Mouse (Mus musculus) neural tube, embryonic 12.5 days (tissue): ENCODE results near the gene Atxn7l3. TPM values are rescaled to one million over a fixed set of nuclear protein-coding genes. Genes with fewer than 3 reads are reported as not detected.

Source experiments
- ATAC-seq: fragments of 200-750 bp; cut with Nextera tagmentation; 2 replicates; pipeline ENCODE4 v1.8.0; 2017; ENCODE audit warnings: low read depth, mild to moderate bottlenecking, moderate TSS enrichment, moderate library complexity; ENCODE audit not compliant: low FRiP score
- H3K27ac ChIP-seq: fragments of 300-500 bp; sonication (generic); 2 replicates; pipeline ENCODE4 v1.5.1; 2016
- H3K27me3 ChIP-seq: fragments of 300-500 bp; sonication (generic); replicated peaks from 2 replicates; pipeline ENCODE4 v1.6.1; 2016; ENCODE audit warnings: mild to moderate bottlenecking
- H3K36me3 ChIP-seq: fragments of 300-500 bp; sonication (generic); 2 replicates; pipeline ENCODE4 v1.6.1; 2016; ENCODE audit warnings: mild to moderate bottlenecking
- H3K4me1 ChIP-seq: fragments of 300-500 bp; sonication (generic); 2 replicates; pipeline ENCODE4 v1.6.1; 2016
- H3K4me2 ChIP-seq: fragments of 300-500 bp; sonication (generic); replicated peaks from 2 replicates; pipeline ENCODE4 v1.6.1; 2016; ENCODE audit warnings: mild to moderate bottlenecking
- H3K4me3 ChIP-seq: fragments of 300-500 bp; sonication (generic); 2 replicates; pipeline ENCODE4 v1.5.1; 2016
- H3K9ac ChIP-seq: fragments of 300-500 bp; sonication (generic); 2 replicates; pipeline ENCODE4 v1.6.1; 2016; ENCODE audit warnings: mild to moderate bottlenecking
- H3K9me3 ChIP-seq: fragments of 300-500 bp; sonication (generic); 2 replicates; pipeline ENCODE4 v1.6.1; 2016; ENCODE audit warnings: mild to moderate bottlenecking
- WGBS: fragments of 180-500 bp; shearing (Covaris S2); methylation state at CpG from one replicate; pipeline ENCODE4 v1.1.7; 2016; 5-methylcytosine and 5-hydroxymethylcytosine counted together
- polyA plus RNA-seq: library from polyadenylated mRNA; unstranded; fragments of >200 nt; fragmentation: Nextera tagmentation; extraction: Ambion mirVana; gene quantifications from 2 replicates; pipeline ENCODE4 v1.2.1, GENCODE M21; 2016

Atxn7l3 gene
- polyA plus RNA-seq, 1 experiment from 2014 or later, result 27.6 TPM

GRCm38 (mm10) chr11:102317298-102317900 lies 21.0 kb upstream of the Atxn7l3 start:
- WGBS, result 1% methylated on average over 75 of the region's 87 CpGs
- Histone ChIP-seq H3K27ac (peak overlapping the region; percentile 99), H3K4me2 (peak overlapping the region; percentile 72), H3K36me3 (peaks cover 23% of the 10 kb centered on the region), H3K9ac (peak overlapping the region; percentile 100), H3K4me1 (peaks cover 24% of the 10 kb centered on the region), H3K9me3 (no peaks in the 10 kb centered on the region), H3K4me3 (peak overlapping the region; percentile 100), H3K27me3 (no peaks in the 10 kb centered on the region)
- peak; percentile 14; the same call in 1 of the 2 replicates for ATAC-seq

- Histone ChIP-seq H3K4me2 (peak overlapping the region; percentile 72), H3K27ac (peak overlapping the region; percentile 99), H3K27me3 (no peaks in the 10 kb centered on the region), H3K9ac (peak overlapping the region; percentile 100), H3K4me3 (peak overlapping the region; percentile 100), H3K4me1 (peaks cover 20% of the 10 kb centered on the region), H3K9me3 (no peaks in the 10 kb centered on the region), H3K36me3 (peaks cover 30% of the 10 kb centered on the region)
- peak; percentile 27; the same call in 1 of the 2 replicates for ATAC-seq
- WGBS, result under 1% methylated on average over 71 of the region's 80 CpGs
Observed at GRCm38 (mm10) chr11:102316572-102317297, 20.3 kb upstream of the Atxn7l3 start.

DNA sequence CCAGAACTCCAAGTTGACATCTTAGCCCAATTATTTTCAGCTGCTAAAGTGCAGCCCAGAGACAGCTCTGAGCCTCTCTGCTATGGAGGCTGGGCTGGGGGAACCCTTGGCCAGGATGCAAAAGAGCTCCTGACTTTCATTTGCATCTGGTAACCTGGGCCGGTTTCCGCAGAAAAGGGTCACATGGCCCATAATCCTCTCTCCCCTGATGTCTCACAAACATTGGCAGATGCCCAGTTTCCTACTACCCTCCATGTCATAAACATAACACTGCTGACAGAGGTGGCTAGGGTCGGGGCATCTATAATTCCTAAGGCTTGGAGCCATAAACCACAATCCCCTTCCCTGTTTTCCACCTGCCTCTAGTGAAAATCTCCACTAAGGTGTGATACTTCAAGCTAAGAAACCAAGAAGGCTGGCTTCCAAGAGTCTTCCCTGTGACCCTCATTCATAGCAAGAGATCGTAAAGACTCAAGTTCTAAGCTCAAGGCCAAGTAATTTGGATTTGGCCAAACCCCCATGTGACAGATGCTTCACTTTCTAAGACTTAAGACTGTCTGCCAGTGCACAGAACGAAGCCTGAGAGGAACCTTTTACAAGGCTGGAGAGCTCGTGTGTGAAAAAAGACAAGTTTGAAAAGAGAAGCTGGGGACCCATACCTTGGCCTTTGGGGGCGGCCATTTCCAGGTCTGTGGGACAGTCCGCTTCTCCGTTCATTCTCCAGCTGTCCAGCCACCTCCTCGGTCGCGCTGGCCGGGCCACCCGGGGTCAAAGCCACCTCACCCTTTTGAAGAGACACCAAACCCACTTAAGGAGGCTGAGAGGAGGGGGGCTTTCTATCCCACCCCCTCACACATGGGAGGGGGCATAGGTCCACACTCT lies 19.5 kb upstream of the Atxn7l3 start:
- peak overlapping the region; percentile 100 for H3K4me3 ChIP-seq
- no peak for ATAC-seq
- H3K4me1 ChIP-seq, result peaks cover 25% of the 10 kb centered on the region
- 18% methylated on average over 14 of the region's 14 CpGs for WGBS
- peak overlapping the region; percentile 100 for H3K9ac ChIP-seq
- no peak overlapping the region for H3K27ac ChIP-seq
- peaks cover 37% of the 10 kb centered on the region for H3K36me3 ChIP-seq
- H3K4me2 ChIP-seq, result peak overlapping the region; percentile 72
- H3K27me3 ChIP-seq, result no peaks in the 10 kb centered on the region
- H3K9me3 ChIP-seq, result no peaks in the 10 kb centered on the region

DNA sequence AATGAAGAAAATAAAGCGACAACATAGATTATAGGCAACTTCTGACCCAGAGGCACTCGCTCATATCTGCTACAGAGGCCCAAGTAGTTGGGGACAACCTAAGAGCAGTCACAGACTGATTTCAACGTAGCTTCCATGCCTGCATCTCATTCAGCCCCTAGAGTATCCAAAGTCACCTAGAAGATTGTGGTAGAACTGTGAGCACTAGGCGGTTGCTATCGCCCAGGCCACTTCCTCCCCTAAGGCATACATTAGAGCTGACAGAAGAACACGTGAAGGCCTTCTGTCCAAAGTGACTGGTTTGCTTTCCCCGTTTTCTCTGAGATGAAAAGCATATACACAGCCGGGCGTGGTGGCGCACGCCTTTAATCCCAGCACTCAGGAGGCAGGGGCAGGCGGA lies 17.9 kb upstream of the Atxn7l3 start:
- Histone ChIP-seq H3K27me3 (no peaks in the 10 kb centered on the region), H3K36me3 (peaks cover 53% of the 10 kb centered on the region), H3K9ac (no peak overlapping the region), H3K27ac (no peak overlapping the region), H3K4me1 (peaks cover 35% of the 10 kb centered on the region), H3K9me3 (no peaks in the 10 kb centered on the region), H3K4me2 (no peak overlapping the region), H3K4me3 (no peak overlapping the region)
- ATAC-seq, result no peak
- WGBS, result 92% methylated on average over 12 of the region's 12 CpGs

DNA sequence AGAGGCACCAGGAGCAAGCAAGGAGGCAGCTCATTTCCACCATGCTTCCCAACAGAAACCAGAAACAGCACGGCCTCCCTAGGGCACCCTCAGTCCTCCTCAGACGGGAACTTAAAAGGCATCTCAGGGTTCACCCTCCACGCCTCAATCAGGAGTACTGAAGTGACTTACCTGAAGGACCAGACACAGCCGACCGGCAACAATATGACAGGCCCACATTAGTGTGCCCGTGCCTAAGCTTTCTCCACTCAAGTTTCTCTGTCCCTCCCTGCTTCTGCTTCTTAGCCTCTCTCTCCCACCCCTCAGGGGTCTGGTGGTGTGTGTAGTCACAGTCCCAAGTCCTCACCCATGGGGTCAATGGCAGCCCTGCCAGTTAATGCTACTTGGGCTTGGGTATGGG lies 16.2 kb upstream of the Atxn7l3 start:
- H3K36me3 ChIP-seq, result peaks cover 61% of the 10 kb centered on the region

DNA sequence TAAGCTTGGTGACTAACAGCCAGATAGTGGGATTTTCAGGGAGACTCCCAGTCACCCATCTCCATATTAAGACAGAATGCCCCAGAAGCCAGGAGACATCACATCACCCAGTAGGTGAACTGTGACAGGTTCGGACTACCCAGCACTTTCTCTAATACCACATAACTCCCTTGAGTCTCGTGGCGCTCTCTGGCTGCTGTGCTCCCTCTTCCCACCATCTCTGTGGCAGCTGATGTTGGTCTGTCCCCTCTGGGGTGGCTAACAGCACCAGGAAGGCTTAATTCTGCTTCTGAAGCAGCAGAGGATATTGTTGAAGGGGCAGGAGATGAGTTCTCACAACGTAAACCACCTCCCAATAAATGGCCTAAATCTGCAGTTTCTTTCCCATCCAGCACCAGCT lies 15.5 kb upstream of the Atxn7l3 start:
- Histone ChIP-seq H3K4me1 (peaks cover 37% of the 10 kb centered on the region), H3K27me3 (no peaks in the 10 kb centered on the region), H3K36me3 (peaks cover 67% of the 10 kb centered on the region), H3K9ac (no peak overlapping the region), H3K9me3 (no peaks in the 10 kb centered on the region), H3K4me3 (no peak overlapping the region), H3K27ac (no peak overlapping the region), H3K4me2 (no peak overlapping the region)
- ATAC-seq, result no peak
- 86% methylated on average over 4 of the region's 4 CpGs for WGBS

More for the DNA sequence above, 16.2 kb upstream of the Atxn7l3 start:
- no peak overlapping the region for H3K4me2 ChIP-seq
- no peak overlapping the region for H3K9ac ChIP-seq
- no peaks in the 10 kb centered on the region for H3K27me3 ChIP-seq
- no peak overlapping the region for H3K4me3 ChIP-seq
- ATAC-seq, result no peak
- 84% methylated on average over 6 of the region's 6 CpGs for WGBS
- H3K4me1 ChIP-seq, result peaks cover 37% of the 10 kb centered on the region
- H3K9me3 ChIP-seq, result no peaks in the 10 kb centered on the region
- no peak overlapping the region for H3K27ac ChIP-seq

- Histone ChIP-seq H3K4me2 (no peak overlapping the region; the same call in 1 of the 2 replicates), H3K9me3 (no peaks in the 10 kb centered on the region), H3K27me3 (no peaks in the 10 kb centered on the region), H3K4me1 (peaks cover 32% of the 10 kb centered on the region), H3K4me3 (no peak overlapping the region), H3K9ac (0 out of 2 replicates have a peak overlapping the region, but pooled peaks have one; percentile 3), H3K36me3 (peaks cover 76% of the 10 kb centered on the region), H3K27ac (no peak overlapping the region)
- ATAC-seq, result no peak
- 42% methylated on average over 38 of the region's 38 CpGs for WGBS
Observed at GRCm38 (mm10) chr11:102310768-102311695, 14.6 kb upstream of the Atxn7l3 start.

GRCm38 (mm10) chr11:102309821-102310617 lies 13.6 kb upstream of the Atxn7l3 start:
- H3K9me3 ChIP-seq, result no peaks in the 10 kb centered on the region
- H3K27ac ChIP-seq, result peak overlapping the region; percentile 26; the same call in 1 of the 2 replicates
- peak overlapping the region; percentile 58 for H3K4me2 ChIP-seq
- peak overlapping the region; percentile 30; the same call in 1 of the 2 replicates for H3K9ac ChIP-seq
- peak overlapping the region; percentile 15; the same call in 1 of the 2 replicates for H3K4me3 ChIP-seq
- 87% methylated on average over 22 of the region's 22 CpGs for WGBS
- no peaks in the 10 kb centered on the region for H3K27me3 ChIP-seq
- ATAC-seq, result peak; percentile 22; the same call in 1 of the 2 replicates
- peaks cover 86% of the 10 kb centered on the region for H3K36me3 ChIP-seq
- peaks cover 22% of the 10 kb centered on the region for H3K4me1 ChIP-seq

DNA sequence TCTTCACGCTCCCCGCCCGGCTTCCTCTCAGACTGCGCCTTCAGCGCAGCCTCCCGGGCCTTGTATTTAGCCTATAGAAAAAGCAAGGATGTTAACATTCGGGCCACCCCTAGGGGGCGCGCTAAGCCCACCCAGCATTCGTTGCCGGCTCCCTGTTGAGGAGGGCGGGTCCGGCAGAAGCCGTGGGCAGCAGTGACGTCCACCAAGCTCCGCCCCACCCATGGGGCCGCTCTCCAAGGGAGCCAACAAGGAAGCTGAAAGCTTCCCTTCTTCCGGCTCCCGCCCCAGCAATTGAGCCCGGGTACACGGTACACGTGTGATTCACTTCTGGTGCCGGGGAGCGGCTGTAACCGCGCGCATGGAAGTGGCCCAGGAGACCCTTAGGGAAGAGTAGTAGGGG lies 12.5 kb upstream of the Atxn7l3 start:
- WGBS, result under 1% methylated on average over 27 of the region's 27 CpGs
- Histone ChIP-seq H3K9me3 (no peaks in the 10 kb centered on the region), H3K4me3 (peak overlapping the region; percentile 15), H3K4me1 (peaks cover 22% of the 10 kb centered on the region), H3K4me2 (peak overlapping the region; percentile 58), H3K27me3 (no peaks in the 10 kb centered on the region), H3K9ac (peak overlapping the region; percentile 30; the same call in 1 of the 2 replicates), H3K36me3 (peaks cover 79% of the 10 kb centered on the region), H3K27ac (no peak overlapping the region)
- peak; percentile 90 for ATAC-seq

- Histone ChIP-seq H3K9ac (no peak overlapping the region), H3K9me3 (no peaks in the 10 kb centered on the region), H3K36me3 (peaks cover 70% of the 10 kb centered on the region), H3K4me2 (no peak overlapping the region), H3K4me1 (peaks cover 22% of the 10 kb centered on the region), H3K4me3 (no peak overlapping the region), H3K27ac (no peak overlapping the region), H3K27me3 (no peaks in the 10 kb centered on the region)
- ATAC-seq, result no peak
- WGBS, result 89% methylated on average over 9 of the region's 9 CpGs
Observed at GRCm38 (mm10) chr11:102308104-102308503, 11.7 kb upstream of the Atxn7l3 start.
